Mouse (Mus musculus): ENCODE data around the gene Srgap1. TPM values are rescaled to one million over a fixed set of nuclear protein-coding genes. Genes with fewer than 3 reads are reported as not detected.

Gene Srgap1
- polyA plus RNA-seq, 1 experiment: 1.2 TPM

GRCm38 (mm10) chr10:122045946-122046345 is 1.2 kb downstream of the Srgap1 start:
- H3K27me3 ChIP-seq (ENCODE audit: control insufficient read depth, insufficient read depth, insufficient read length): peaks cover 7% of the 10 kb centered on the region
- TF ChIP-seq TCF12 (IDR thresholded peaks at IDR 0.05; ENCODE audit: insufficient read depth, poor library complexity, severe bottlenecking) (no peak), POLR2A (IDR thresholded peaks at IDR 0.05; ENCODE audit: insufficient read length, low read depth) (no peak), MYOG (IDR thresholded peaks at IDR 0.05; ENCODE audit: control insufficient read depth in 1 of 3, insufficient read depth in 1 of 3, insufficient read length in 2 of 3, low read depth in 2 of 3) (no peak), TCF3 (IDR thresholded peaks at IDR 0.05; ENCODE audit: insufficient read length, low read depth) (no peak), CEBPB (IDR thresholded peaks at IDR 0.05; ENCODE audit: insufficient read depth, poor library complexity, severe bottlenecking) (no peak), REST (IDR thresholded peaks at IDR 0.05; ENCODE audit: insufficient read depth, insufficient read length) (no peak), MAX (IDR thresholded peaks at IDR 0.05; ENCODE audit: low read depth) (no peak), MYOD1 (IDR thresholded peaks at IDR 0.05; ENCODE audit: control insufficient read depth in 1 of 3, insufficient read length in 2 of 3, low read depth in 2 of 3) (no peak), USF1 (IDR thresholded peaks at IDR 0.05; ENCODE audit: low read depth) (no peak)
- peak overlapping the region; percentile 16 for H3K4me3 ChIP-seq
- H3K4me2 ChIP-seq (ENCODE audit: low read depth): no peak overlapping the region
- no peaks in the 10 kb centered on the region for H3K79me2 ChIP-seq (ENCODE audit: control insufficient read depth, insufficient read depth)
- no peaks in the 10 kb centered on the region for H3K36me3 ChIP-seq (ENCODE audit: control insufficient read depth, insufficient read depth)
- no peak overlapping the region for H3ac ChIP-seq (ENCODE audit: control insufficient read depth, insufficient read length)

GRCm38 (mm10) chr10:122044926-122045325 is 2.2 kb downstream of the Srgap1 start:
- no peak overlapping the region for H3K4me3 ChIP-seq
- no peak overlapping the region for H3K4me2 ChIP-seq (ENCODE audit: low read depth)
- no peak overlapping the region for H3ac ChIP-seq (ENCODE audit: control insufficient read depth, insufficient read length)
- no peaks in the 10 kb centered on the region for H3K79me2 ChIP-seq (ENCODE audit: control insufficient read depth, insufficient read depth)
- H3K36me3 ChIP-seq (ENCODE audit: control insufficient read depth, insufficient read depth): no peaks in the 10 kb centered on the region
- peaks cover 7% of the 10 kb centered on the region for H3K27me3 ChIP-seq (ENCODE audit: control insufficient read depth, insufficient read depth, insufficient read length)
- TF ChIP-seq TCF3 (IDR thresholded peaks at IDR 0.05; ENCODE audit: insufficient read length, low read depth) (no peak), MYOD1 (IDR thresholded peaks at IDR 0.05; ENCODE audit: control insufficient read depth in 1 of 3, insufficient read length in 2 of 3, low read depth in 2 of 3) (no peak), TCF12 (IDR thresholded peaks at IDR 0.05; ENCODE audit: insufficient read depth, poor library complexity, severe bottlenecking) (no peak), POLR2A (IDR thresholded peaks at IDR 0.05; ENCODE audit: insufficient read length, low read depth) (no peak), SRF (IDR thresholded peaks at IDR 0.05; ENCODE audit: control insufficient read depth, insufficient read length, low read depth) (no peak), MYOG (IDR thresholded peaks at IDR 0.05; ENCODE audit: control insufficient read depth in 1 of 3, insufficient read depth in 1 of 3, insufficient read length in 2 of 3, low read depth in 2 of 3) (no peak), CEBPB (IDR thresholded peaks at IDR 0.05; ENCODE audit: insufficient read depth, poor library complexity, severe bottlenecking) (no peak), POLR2AphosphoS2 (IDR thresholded peaks at IDR 0.05; ENCODE audit: insufficient read length, low read depth) (no peak), USF1 (IDR thresholded peaks at IDR 0.05; ENCODE audit: low read depth) (no peak), MAX (IDR thresholded peaks at IDR 0.05; ENCODE audit: low read depth) (no peak), REST (IDR thresholded peaks at IDR 0.05; ENCODE audit: insufficient read depth, insufficient read length) (no peak), E2F4 (IDR thresholded peaks at IDR 0.05; ENCODE audit: insufficient read depth) (no peak)

- no peak overlapping the region for H3ac ChIP-seq (ENCODE audit: control insufficient read depth, insufficient read length)
- no peaks in the 10 kb centered on the region for H3K27me3 ChIP-seq (ENCODE audit: control insufficient read depth, insufficient read depth, insufficient read length)
- no peak overlapping the region for H3K4me2 ChIP-seq (ENCODE audit: low read depth)
- H3K36me3 ChIP-seq (ENCODE audit: control insufficient read depth, insufficient read depth): no peaks in the 10 kb centered on the region
- H3K79me2 ChIP-seq (ENCODE audit: control insufficient read depth, insufficient read depth): no peaks in the 10 kb centered on the region
- TF ChIP-seq REST (IDR thresholded peaks at IDR 0.05; ENCODE audit: insufficient read depth, insufficient read length) (no peak), USF1 (IDR thresholded peaks at IDR 0.05; ENCODE audit: low read depth) (no peak), SRF (IDR thresholded peaks at IDR 0.05; ENCODE audit: control insufficient read depth, insufficient read length, low read depth) (no peak), MAX (IDR thresholded peaks at IDR 0.05; ENCODE audit: low read depth) (no peak)
- H3K4me3 ChIP-seq: no peak overlapping the region
These were observed 6.7 kb downstream of the Srgap1 start for GRCm38 (mm10) chr10:122040372-122040771.

- no peak for TF ChIP-seq E2F4 (IDR thresholded peaks at IDR 0.05; ENCODE audit: insufficient read depth)
- no peak for TF ChIP-seq TCF12 (IDR thresholded peaks at IDR 0.05; ENCODE audit: insufficient read depth, poor library complexity, severe bottlenecking)
- TF ChIP-seq REST (IDR thresholded peaks at IDR 0.05; ENCODE audit: insufficient read depth, insufficient read length): no peak
- TF ChIP-seq USF1 (IDR thresholded peaks at IDR 0.05; ENCODE audit: low read depth): no peak
- TF ChIP-seq TCF3 (IDR thresholded peaks at IDR 0.05; ENCODE audit: insufficient read length, low read depth): no peak
- TF ChIP-seq POLR2A (IDR thresholded peaks at IDR 0.05; ENCODE audit: insufficient read length, low read depth): no peak
- TF ChIP-seq MYOD1 (IDR thresholded peaks at IDR 0.05; ENCODE audit: control insufficient read depth in 1 of 3, insufficient read length in 2 of 3, low read depth in 2 of 3): no peak
- no peak for TF ChIP-seq MAX (IDR thresholded peaks at IDR 0.05; ENCODE audit: low read depth)
- TF ChIP-seq MYOG (IDR thresholded peaks at IDR 0.05; ENCODE audit: control insufficient read depth in 1 of 3, insufficient read depth in 1 of 3, insufficient read length in 2 of 3, low read depth in 2 of 3): no peak
- no peak for TF ChIP-seq SRF (IDR thresholded peaks at IDR 0.05; ENCODE audit: control insufficient read depth, insufficient read length, low read depth)
- TF ChIP-seq CEBPB (IDR thresholded peaks at IDR 0.05; ENCODE audit: insufficient read depth, poor library complexity, severe bottlenecking): no peak
- no peak for TF ChIP-seq POLR2AphosphoS2 (IDR thresholded peaks at IDR 0.05; ENCODE audit: insufficient read length, low read depth)
- Histone ChIP-seq H3K27me3 (ENCODE audit: control insufficient read depth, insufficient read depth, insufficient read length) (no peaks in the 10 kb centered on the region), H3K4me2 (ENCODE audit: low read depth) (no peak overlapping the region), H3K79me2 (ENCODE audit: control insufficient read depth, insufficient read depth) (no peaks in the 10 kb centered on the region), H3K4me3 (no peak overlapping the region), H3K36me3 (ENCODE audit: control insufficient read depth, insufficient read depth) (no peaks in the 10 kb centered on the region), H3ac (ENCODE audit: control insufficient read depth, insufficient read length) (no peak overlapping the region)
These were observed 7.5 kb downstream of the Srgap1 start for GRCm38 (mm10) chr10:122039566-122039965.

GRCm38 (mm10) chr10:122038554-122038953 is 8.6 kb downstream of the Srgap1 start:
- H3K79me2 ChIP-seq (ENCODE audit: control insufficient read depth, insufficient read depth): no peaks in the 10 kb centered on the region
- no peaks in the 10 kb centered on the region for H3K36me3 ChIP-seq (ENCODE audit: control insufficient read depth, insufficient read depth)
- H3K4me2 ChIP-seq (ENCODE audit: low read depth): no peak overlapping the region
- no peak overlapping the region for H3ac ChIP-seq (ENCODE audit: control insufficient read depth, insufficient read length)
- H3K27me3 ChIP-seq (ENCODE audit: control insufficient read depth, insufficient read depth, insufficient read length): no peaks in the 10 kb centered on the region
- H3K4me3 ChIP-seq: no peak overlapping the region
- no peak for TF ChIP-seq SRF (IDR thresholded peaks at IDR 0.05; ENCODE audit: control insufficient read depth, insufficient read length, low read depth)
- peak; percentile 81 for TF ChIP-seq USF1 (IDR thresholded peaks at IDR 0.05; ENCODE audit: low read depth)

Measured in myocyte (in vitro differentiated cells).